Mouse (Mus musculus) olfactory bulb, adult 2 months (tissue): ENCODE measurements around the gene Emilin3.

Experiments
- CTCF ChIP-seq: fragments of 200-500 bp; IDR thresholded peaks from 2 replicates; pipeline ENCODE4 v1.5.1; 2012; ENCODE audit warnings: low read depth, mild to moderate bottlenecking, low read length, moderate library complexity; ENCODE audit not compliant: insufficient read depth
- POLR2A ChIP-seq: fragments of 200-500 bp; IDR thresholded peaks from 2 replicates; pipeline ENCODE4 v1.6.1; 2012; ENCODE audit warnings: mild to moderate bottlenecking, low read depth, low read length, moderate library complexity; ENCODE audit not compliant: insufficient read depth

- TF ChIP-seq POLR2A: no peak
- TF ChIP-seq CTCF: no peak
These were observed 9.2 kb upstream of the Emilin3 start for GRCm38 (mm10) chr2:160921285-160921684.
